Mouse (Mus musculus): ENCODE results near the gene Prkar1b.

Prkar1b gene

DNA sequence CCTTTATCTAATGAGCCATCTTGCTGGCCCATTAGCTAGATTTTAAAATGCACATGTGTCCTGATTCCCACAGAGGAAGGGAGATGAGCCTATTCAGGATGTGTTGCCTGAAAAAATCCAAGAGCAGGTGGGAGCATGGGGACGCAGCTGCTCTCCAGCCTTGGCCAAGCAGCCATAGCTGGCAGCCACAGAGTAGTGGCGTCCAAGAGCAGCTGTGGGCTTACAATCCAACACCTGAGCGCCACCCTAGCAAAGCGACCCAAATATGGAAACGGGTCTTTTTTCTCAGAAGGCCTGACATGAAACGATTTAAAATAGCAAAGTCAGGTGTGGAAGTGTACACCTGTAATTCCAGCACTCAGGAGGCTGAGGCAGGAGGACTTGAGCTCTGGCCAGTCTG is 145.2 kb downstream of the Prkar1b start:
- no peak for DNase-seq (ENCODE audit: low spot score)

DNA sequence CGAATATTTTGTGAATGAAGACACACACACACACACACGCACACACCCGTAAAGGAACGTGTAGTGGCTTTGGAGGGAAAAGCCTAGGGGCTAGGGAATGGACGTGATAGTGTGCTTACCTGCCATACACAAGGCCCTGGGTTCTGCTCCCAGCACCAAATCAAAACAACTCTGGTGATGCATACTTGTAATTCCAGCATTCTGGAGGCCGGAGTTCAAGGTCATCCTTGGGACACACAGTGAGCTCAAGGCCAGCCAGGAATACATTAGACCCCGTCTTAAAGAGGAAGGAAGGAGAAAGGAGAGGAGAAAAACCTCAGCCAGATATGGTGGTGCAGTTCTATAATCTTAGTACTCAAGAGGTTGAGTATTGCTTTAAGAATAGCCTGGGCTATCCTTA is 150.1 kb downstream of the Prkar1b start:
- DNase-seq (ENCODE audit: low spot score), result no peak

DNA sequence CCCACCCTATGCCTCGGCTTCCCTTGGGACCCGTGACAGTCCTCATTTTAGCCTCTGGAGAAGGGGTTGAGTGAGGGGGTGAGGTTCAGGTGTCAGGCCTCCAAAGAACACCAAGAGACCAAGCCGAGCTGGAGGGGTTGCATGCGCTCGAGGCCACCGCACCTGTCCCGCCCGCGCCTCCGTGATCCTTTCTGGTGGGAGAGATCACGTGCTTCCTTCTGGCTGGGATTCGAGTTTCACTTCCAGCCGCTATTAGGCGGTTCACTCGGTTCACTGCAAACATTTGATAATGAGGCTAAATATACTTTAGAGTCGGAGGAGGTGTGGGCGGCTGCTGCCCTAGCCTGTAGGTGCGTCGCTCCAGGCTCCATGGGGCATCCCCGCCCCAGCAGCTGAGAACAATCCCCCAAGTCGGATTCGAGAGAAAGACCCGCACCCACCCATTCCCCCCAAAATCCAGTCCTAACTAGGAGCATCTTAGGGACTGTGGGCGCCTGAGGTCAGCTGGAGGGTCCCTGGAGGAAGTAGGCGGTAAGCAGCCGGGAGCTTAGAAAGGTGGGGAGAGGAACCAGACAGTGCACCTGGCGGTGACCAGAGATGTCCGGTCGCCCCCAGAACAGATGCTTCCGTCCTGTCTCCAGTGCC is 151.7 kb downstream of the Prkar1b start:
- DNase-seq (ENCODE audit: low spot score), result peak; percentile 37

DNA sequence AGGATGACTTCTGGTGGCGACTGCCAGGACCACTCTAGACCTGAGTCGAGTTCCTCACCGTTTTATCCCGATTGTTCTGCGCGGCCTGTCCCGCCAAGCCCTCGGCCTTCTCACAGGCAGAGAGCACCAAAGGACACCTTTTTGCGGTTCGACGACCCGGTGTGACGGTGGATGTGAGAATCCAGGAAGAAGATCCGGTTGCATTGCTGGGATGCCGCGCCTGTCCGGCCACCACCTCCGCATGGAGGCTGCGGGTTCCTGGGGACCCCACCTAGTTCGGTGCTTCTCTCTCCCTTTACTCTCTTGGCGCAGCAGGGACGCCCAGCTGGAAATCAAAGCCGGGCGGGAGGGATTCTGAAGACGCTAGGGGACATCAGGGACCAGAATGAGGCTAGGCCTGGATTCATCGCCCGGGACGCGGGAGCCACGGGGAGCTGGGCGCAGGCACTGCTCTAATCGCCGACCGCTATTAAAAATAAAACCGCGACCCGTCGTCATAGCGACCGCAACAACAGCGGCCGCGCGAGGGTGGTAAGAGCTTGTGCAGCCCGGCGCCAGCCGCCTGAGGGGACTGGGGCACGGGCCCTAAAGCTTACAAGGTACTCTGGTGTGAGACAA is 152.5 kb downstream of the Prkar1b start, which contains the start of gene Pdgfa:
Gene Pdgfa, minus strand, starts transcription at position 200 of the 618 bp plus-strand sequence.
- DNase-seq (ENCODE audit: low spot score), result peak; percentile 88

DNA sequence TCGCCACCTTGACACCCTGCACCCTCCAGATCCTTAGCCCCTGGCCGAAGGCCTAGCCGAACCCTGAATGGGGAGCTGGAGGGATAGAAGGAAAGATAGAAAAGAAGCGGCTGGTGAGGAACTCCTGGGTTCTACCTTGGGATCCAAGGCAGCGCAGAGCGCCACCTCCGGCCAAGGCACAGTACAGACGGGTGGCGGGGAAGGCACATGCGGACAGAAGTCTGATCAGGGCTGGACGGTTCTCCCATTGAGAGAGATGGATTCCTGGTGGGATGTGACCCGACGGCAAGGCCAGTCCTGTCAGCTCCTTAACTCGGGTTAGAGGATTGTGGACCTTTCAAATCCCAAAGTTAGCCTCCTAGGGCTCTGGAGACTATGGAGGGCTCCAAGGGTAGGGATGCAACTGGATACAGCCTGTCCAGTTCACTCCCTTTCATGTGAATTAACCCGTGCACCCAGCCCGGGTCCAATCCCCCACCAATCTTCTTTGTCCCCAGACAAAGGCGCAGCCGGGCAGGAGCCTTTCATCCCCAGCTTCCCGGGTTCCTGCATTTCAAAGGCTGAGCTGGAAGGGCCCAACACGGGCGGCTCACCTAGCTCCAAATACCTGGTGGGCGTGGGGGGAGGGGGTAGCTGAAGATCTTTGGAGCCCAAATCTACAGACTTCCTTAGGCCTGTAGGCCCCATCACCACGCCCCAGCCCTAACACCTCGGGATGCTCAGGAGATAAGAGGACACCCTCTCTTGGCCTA is 153.3 kb downstream of the Prkar1b start:
- peak; percentile 53 for DNase-seq (ENCODE audit: low spot score)

DNA sequence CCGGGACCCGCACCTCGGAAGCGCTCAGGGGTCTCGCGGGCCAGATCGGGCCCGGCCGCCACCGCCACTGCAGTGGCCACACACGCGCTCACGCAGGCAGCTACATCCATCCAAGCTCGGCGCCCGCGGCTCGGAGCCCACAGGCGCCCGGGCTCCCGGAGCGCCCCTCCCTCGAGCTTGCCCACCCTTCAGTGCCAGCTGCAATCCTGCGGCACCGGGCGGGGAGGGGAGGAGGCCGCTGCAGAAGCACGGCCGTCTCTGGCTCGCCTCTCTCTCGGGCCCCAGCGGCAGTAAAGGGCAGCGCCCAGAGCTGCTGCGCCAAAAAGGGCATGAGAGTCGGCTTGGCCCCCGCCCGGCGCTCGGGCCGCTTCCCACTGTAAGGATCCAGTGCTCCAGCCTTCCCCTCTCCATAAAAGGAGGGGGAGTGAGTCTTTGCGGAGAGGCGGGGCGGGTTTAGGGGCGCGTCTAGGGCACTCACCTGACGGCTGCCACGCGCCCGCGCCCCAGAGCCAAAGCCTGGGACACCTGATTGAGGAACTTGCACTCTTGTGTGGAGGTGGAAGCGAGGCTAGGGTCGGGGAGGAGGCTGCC is 154.0 kb downstream of the Prkar1b start:
- DNase-seq (ENCODE audit: low spot score), result peak; percentile 84

DNA sequence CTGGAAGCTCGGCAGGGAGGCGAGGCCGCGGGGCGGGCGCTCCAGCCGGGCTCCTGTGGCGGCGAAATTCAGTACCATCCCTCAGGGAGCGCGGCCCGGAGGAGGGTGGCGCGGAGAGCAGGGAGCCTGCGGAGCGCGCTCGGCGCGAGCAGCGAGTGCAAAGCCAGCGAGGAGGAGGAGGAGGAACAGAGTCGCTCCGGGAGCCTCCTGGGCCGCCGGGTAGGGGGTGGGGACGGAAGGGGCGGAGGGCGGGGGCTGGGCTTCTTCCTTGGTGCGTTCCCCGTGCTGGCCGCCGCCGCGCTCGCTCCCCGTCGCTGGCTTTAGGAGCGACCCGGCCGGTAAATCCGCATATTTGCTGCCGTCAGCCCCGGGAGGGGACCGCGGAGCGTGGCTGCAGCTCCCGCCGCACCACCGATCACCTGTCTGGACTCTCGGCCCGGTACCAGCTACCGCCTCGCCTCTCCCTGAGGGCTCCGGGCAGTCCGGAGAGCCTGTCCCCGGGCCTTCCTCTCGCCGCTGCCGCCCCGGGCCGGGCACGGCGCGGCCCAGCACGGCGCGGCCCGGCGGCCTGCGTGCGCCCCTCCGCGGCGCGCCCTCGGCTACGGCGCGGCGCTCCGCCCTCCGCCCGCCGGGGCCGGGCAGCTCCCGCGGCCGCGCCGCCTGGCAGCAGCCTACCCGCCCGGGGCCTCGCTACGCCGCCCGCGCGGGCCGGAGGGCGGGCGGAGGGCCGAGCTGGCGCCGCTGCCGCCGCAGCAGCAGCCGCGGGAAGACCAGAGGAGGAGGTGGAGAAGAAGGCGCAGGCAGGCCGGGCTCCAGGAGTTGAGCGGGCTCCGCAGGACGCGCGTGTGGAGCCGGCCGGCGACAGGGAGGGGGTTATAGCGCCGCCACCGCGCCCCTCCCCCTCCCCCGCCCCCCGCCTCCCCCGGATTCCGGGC is 154.7 kb downstream of the Prkar1b start:
- DNase-seq (ENCODE audit: low spot score), result peak; percentile 76

DNA sequence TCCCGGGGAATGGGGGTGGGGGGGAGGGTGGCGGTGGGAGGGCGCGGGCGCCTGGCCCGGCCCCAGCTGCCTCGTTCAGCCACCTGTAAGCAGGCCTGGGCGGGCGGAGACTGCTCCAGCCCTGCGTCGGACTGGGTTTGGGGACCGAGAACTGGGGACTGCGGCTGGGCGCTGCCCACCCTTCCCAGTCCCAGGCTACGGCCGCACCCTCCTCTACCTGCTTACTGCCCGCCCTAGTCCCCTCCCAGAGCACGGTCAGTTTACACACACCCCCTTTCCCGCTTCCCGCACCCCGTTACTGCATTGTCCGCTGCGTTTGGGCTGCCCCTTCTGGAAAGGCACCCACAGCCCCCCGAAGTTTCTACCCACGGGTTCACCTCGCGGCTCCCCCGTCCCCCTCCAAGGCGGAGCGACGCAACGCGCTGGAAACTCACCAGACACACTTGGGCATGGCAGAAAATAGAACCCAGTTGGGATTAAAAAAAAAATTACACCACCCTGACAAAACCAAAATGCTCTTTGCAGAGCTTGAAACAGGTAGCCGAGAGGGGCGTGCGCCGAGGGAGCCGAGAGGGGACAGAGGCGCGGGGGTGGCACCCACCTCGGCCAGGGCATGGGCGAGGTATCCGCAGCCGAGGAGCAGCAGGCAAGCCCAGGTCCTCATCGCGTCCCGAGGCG is 155.6 kb downstream of the Prkar1b start:
- peak; percentile 44 for DNase-seq (ENCODE audit: low spot score)

DNA sequence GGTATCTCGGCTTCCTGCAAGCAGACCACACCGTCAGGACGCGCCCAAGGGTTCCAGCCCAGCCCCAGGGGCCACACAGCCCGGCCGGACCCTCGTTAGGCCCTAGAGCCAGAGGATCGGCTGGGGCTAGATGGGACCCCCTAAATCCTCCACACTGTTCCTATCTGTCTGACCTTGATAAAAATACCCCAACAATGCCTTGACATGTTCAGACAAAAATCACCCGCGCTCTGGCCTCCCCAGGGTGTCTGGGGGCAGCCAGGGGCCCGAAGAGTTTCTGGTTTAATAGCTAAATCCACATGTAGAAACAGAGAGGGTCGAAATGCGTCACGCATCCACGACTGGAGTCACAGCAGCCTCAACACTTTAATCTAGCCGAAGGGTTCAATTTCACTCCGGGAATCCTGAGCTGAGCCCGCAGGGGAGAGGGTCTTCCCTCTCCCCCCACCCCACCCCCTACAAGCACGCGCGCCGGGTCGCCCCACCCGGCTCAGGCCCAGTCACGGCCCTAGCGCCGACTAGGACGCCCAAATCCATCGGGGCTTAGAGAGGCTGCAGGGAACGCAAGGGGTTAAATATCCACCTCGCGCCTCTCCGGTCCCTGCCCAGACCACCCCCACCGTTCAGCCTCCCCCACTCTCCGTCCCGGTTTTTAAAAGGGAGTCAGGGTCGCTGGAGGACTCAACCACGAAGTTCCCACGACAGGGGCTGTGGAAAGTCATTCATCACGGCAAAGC is 156.3 kb downstream of the Prkar1b start:
- DNase-seq (ENCODE audit: low spot score), result peak; percentile 14

DNA sequence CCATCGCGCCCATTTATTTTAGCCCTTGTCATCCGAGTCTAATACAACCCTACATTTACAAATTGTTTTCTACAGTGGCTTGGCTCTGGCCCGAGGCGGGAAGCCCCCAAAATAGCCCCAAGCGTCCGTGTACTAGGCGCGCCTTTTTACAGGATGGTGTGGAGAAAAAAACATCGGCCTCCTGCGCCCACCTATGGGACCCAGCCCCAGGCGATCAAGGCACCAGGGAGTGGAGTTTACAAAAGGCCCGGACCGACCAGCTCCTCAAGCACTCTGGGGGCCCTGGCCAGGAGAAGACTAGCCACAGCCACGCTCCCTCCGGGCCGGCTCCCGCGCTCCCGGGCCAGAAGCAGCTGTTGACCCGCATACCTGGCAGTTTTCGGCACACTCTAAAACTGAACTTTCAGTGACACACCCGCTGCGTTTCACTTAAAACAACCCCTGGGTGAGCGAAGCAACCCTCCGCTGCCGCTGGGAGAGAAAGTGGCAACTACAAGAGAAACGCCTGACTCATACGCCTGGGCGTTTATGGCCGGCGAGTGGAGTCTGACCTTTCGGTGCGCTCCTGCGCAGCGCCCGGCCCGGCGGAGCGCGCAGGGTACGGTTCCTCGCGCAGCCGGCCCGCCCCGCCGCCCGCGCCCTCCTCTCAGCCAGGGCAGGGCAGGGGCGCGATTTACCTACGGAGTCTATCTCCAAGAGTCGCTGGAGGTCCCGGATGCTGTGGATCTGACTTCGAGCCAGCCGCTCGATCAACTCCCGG is 157.0 kb downstream of the Prkar1b start:
- no peak for DNase-seq (ENCODE audit: low spot score)

DNA sequence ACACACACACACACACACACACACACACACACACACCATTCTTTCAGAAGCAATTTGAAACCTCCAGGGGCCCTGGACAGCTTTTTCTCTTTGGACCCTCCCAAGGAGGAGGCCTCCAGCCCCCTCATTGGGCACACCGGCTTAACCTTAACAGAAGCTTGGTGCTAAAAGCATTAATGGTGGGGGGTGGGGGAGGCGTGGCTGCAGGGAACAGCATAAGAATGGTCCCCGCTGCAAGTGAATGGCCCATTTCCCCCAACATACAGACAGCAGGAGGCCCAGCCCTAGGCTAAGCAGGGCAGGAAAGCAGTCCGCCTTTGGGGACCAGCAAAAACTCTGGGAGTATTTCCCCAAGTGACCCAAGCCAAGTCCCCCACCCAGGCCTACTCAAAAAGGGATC is 158.1 kb downstream of the Prkar1b start:
- no peak for DNase-seq (ENCODE audit: low spot score)

DNA sequence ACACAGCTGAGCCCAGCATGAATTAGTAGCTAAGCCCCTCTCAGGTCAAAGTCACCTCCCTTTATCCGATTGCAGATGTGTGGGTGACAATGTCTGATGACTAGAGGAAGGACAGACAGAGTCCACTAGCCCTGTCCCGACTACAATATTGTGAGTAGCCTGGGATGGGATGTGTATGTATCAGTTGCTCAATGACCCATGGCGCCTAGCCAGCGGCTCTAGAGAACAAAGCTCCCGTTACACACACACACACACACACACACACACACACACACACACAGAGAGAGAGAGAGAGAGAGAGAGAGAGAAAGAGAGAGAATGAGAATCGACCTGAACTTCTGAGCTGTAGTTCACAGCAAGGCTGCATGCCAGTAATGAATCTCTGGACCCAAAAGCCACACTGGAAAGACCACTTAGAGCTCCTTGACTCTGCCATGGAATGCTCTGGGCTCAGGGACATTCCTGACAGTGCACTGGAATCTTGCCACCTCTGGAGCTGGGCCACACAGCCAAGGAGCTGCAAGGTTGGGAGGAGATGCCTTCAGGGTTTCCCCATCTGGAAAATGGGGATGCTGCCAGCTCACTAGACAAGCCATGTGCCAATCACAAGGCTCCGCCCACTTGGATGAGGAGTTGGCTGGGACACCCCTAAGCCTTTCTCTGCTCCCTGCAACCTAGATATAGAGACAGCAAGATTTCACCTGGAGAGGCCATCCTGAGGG is 159.0 kb downstream of the Prkar1b start:
- DNase-seq (ENCODE audit: low spot score), result no peak

DNA sequence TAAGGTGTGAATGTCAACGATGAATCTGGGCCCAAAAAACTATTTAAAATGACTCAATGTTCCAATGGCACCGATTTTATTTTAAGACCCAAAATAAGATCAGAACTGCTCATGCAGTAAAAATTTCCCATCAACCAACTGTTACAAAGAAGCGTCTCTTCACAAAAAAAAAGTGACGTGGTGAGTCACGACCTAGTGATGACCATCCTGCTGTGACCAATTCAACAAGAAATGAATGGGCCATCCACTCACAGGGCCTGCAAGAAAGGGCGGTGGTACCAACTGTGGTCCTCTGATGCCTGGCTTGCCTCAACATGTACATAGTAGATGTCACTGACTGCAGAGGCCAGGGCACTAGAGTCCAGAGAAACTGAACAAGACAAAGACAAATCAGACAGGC is 160.2 kb downstream of the Prkar1b start:
- no peak for DNase-seq (ENCODE audit: low spot score)

DNA sequence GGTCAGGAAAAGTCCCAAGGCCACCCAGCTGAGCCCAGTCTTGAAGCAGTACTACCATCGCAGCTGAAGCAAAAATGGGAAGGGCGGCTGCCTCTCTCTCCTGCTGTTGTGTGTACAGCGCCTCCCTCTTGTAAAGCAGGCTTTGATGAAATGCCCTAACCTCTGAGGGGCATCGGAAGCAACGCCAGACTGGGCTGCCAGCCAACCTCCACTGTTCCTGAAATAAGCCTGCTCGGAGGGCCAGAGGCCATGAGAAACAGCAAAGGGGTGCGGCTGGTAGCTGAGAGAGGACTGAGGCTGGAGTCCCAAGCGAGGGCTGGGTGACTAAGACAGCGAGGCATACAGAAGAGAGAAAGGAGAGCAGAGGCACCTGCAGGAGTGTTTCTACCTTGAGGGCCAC is 161.0 kb downstream of the Prkar1b start:
- peak; percentile 64 for DNase-seq (ENCODE audit: low spot score)

DNA sequence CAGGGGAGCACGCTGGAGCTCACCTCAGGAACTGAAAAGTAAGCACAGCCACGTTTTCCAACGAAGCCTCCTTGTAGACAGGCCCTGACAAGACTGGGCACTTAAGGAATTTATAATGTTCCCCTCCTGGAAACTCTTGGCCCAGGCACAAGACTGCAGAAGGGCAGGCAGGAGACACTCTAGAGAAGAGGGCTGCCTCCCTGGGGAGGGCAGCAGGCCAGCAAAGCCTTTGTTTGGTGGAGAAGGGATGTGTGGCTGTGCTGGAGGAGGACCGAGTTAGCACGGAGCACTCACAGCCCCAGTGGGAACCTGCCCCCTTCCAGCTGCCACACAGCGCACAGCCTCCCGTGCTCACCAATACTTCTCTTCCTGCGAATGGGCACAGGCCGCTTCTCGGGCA is 161.8 kb downstream of the Prkar1b start:
- DNase-seq (ENCODE audit: low spot score), result no peak

DNA sequence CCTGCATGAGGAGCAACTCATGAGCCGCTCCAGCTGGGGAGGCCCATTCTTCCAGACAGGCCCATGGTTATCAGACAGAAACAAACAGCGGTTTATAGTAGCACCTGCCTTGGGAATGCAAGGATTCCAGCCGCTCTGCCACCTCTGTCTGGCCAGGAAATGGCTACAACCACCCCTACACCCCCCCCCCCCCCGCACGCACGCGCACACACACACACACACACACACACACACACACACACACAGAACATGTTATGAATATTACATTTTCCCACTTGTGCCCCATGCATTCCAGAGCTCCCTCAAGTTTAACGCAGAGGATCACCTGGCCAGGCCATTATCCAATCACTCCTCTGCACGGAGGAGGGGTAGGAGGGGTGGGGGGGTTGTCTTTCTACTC is 167.9 kb downstream of the Prkar1b start:
- no peak for DNase-seq (ENCODE audit: low spot score)

DNA sequence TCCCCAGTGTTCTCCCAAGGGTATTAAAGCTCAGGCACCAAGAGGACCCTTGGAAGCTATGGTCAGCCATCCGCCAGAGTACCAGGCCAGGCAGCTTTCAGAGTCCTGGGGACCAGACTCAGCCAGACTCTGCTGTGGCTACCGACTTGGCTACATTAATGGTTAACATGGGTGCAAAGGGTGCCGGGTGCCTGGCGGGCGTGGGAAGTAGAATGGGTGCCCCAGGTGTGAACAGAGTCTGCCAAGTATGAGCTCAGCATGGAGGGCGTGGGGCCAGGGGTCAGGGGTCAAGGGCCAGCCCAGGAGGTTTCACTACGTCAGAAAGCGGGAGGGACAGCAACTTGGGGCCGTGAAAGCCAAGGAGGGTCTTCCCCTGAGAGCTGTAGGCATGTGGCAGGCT is 169.2 kb downstream of the Prkar1b start:
- no peak for DNase-seq (ENCODE audit: low spot score)

DNA sequence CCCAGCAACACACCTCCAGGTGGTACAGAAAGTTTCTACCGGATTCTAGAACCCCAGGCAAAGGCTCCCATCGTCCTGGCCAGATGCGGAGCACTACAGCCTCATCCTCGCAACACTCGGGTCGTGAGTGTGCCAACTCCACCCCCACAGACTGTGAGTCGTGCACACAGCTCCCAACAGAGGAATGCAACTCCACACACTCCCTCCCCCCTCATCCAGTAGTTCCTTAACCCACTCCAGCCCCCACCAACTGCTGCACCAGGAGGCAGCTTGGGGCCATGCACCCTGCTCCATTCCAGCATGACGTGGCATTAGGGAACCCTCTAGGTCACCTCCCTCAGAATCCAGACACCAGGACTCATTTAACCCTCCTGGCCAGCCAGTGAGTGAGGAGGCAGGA is 170.0 kb downstream of the Prkar1b start:
- no peak for DNase-seq (ENCODE audit: low spot score)

DNA sequence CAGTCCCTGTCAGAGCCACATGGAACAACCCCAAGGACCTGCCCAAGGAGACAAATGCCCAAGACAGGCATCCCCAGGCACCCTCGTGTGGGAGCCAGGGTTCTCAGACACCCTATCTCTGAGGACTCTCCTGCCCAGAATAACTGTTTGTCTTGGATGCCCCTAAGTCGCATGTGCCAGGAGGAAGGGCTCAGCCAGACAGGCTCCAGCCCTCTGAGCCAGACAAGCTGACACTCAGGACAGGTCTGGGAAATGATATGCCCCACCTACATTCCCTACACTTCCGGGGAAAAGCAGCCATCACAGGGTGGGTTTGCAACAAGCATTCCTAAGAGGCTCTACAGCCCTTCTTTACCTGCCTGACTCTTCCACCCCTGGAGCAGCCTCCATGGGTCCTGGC is 172.0 kb downstream of the Prkar1b start:
- DNase-seq (ENCODE audit: low spot score), result no peak

Measured in MN1 (cell line).